Mouse (Mus musculus): Measurements from ENCODE around the gene Ugt1a10. TPM values are rescaled to one million over a fixed set of nuclear protein-coding genes. Genes with fewer than 3 reads are reported as not detected.

The Ugt1a10 gene
- polyA plus RNA-seq, 1 experiment from 2014 or later: not detected

DNA sequence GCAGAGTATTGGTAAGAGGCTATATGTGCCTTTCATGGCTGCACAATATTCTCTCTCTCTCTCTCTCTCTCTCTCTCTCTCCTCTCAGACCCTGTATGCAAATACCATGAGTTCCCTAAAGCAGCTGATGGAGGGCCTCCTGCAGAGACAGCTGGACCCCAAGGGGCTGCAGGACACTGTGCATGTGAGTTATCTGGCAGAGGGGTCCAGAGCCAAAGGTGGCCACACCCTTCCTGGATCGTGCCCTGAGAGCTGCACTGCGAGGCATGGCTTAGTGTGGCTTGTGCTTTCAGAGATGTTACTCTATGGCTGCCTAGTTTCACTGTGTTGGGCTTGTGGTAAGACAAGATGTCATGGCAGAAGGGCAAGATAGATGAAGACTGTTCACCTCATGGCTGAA, 192.5 kb downstream of the Ugt1a10 start:
- no peaks in the 10 kb centered on the region for H3K27me3 ChIP-seq
- ATAC-seq (ENCODE audit: insufficient number of reproducible peaks, insufficient read depth, low FRiP score, low TSS enrichment, low read depth): no peak
- no peak overlapping the region for H3K9ac ChIP-seq (replicated peaks)
- no peak overlapping the region for H3K4me2 ChIP-seq
- no peaks in the 10 kb centered on the region for H3K36me3 ChIP-seq
- H3K4me1 ChIP-seq (replicated peaks): no peaks in the 10 kb centered on the region
- no peak overlapping the region for H3K4me3 ChIP-seq (replicated peaks)
- H3K27ac ChIP-seq: no peak overlapping the region
- 58% methylated on average over 2 of the region's 2 CpGs for WGBS
- peaks cover 96% of the 10 kb centered on the region for H3K9me3 ChIP-seq

DNA sequence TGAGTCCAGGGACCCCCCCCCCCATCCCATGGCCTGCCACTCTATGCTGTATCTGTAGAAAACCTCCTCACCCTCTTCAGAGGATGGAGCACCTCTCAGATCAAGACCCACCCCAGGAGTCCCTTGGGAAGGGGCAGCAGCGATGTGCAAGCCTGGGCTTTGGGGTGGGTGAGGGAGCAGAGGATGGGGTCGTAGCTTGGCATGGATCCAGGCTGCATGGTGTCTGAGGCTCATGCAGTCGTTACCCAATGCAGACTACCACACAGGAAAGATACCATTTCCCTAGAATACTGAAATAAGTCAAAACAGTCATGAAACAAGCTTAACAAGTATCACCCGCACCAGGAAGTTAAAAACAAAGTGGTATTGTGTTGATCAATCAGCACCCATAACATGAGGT, 193.5 kb downstream of the Ugt1a10 start:
- no peak for ATAC-seq (ENCODE audit: insufficient number of reproducible peaks, insufficient read depth, low FRiP score, low TSS enrichment, low read depth)
- 73% methylated on average over 4 of the region's 4 CpGs for WGBS

DNA sequence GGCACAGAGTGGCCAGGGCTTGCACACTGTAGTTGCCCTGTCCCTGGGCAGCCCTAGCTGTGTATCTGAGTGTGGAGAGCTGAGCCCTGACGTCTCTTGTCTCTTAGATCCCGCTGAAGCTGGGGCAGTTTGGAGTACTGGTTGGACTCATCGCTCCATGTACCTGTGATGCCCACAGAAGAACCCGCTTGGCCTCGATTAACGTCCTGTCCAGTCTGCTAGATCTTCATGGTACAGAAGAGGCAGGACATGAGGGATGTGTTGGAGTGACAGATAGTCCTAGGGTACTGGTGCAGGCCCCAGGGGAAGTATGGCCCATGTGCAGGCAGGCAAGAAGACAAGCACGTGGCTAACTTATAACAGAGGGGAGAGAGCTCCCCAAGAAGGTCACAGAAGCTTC, 194.4 kb downstream of the Ugt1a10 start:
- Histone ChIP-seq H3K27me3 (no peaks in the 10 kb centered on the region), H3K4me2 (no peak overlapping the region), H3K4me1 (replicated peaks) (no peaks in the 10 kb centered on the region), H3K27ac (no peak overlapping the region), H3K9ac (replicated peaks) (no peak overlapping the region), H3K9me3 (peaks cover 96% of the 10 kb centered on the region), H3K36me3 (no peaks in the 10 kb centered on the region), H3K4me3 (replicated peaks) (no peak overlapping the region)
- WGBS: 75% methylated on average over 7 of the region's 7 CpGs
- ATAC-seq (ENCODE audit: insufficient number of reproducible peaks, insufficient read depth, low FRiP score, low TSS enrichment, low read depth): no peak

More for the DNA sequence above, 193.5 kb downstream of the Ugt1a10 start:
- Histone ChIP-seq H3K4me1 (replicated peaks) (no peaks in the 10 kb centered on the region), H3K4me3 (replicated peaks) (no peak overlapping the region), H3K27me3 (no peaks in the 10 kb centered on the region), H3K4me2 (no peak overlapping the region), H3K36me3 (no peaks in the 10 kb centered on the region), H3K27ac (no peak overlapping the region), H3K9me3 (peaks cover 96% of the 10 kb centered on the region), H3K9ac (replicated peaks) (no peak overlapping the region)

DNA sequence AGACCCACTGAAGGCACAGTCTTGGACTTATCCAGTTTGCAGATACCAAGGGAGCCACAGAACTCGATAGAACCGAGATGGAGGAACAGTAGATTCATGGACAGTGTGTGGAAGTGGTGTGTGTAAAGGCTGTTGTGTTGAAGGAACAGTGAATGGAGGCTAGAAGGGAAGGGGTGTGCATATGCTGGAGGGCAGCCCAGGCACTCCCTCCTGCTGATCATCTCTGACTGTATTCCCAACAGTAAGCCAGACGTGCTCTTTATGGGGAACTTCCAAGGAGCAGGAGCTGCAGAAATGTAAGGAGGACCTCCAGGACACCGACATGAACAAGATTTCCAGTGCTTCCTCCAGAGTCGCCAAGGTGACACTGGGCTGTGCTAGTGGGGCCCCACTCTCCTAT, 194.8 kb downstream of the Ugt1a10 start:
- H3K4me3 ChIP-seq (replicated peaks): no peak overlapping the region
- H3K27me3 ChIP-seq: no peaks in the 10 kb centered on the region
- H3K4me1 ChIP-seq (replicated peaks): no peaks in the 10 kb centered on the region
- peaks cover 96% of the 10 kb centered on the region for H3K9me3 ChIP-seq
- ATAC-seq (ENCODE audit: insufficient number of reproducible peaks, insufficient read depth, low FRiP score, low TSS enrichment, low read depth): no peak
- H3K36me3 ChIP-seq: no peaks in the 10 kb centered on the region
- no peak overlapping the region for H3K27ac ChIP-seq
- H3K9ac ChIP-seq (replicated peaks): no peak overlapping the region
- WGBS: 81% methylated on average over 5 of the region's 5 CpGs
- no peak overlapping the region for H3K4me2 ChIP-seq

DNA sequence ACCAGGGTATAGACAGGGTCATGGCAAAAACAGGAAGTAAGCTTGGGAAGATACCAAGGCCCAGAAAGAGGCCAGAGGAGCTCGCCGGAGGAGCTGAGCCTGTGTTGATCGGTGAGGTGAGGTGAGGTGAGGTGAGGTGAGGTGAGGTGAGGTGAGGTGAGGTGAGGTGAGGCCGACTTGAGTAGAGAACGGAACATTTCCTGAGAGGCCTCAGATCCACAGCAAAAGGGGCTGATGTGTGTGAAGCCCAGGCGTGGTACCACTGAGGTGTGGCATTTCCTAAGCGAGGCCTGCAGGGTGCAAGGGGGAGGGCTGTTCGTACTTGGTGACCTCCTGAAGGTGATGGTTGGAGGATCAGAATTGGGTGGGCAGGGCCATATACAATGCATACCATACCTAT, 197.9 kb downstream of the Ugt1a10 start:
- peaks cover 96% of the 10 kb centered on the region for H3K9me3 ChIP-seq

DNA sequence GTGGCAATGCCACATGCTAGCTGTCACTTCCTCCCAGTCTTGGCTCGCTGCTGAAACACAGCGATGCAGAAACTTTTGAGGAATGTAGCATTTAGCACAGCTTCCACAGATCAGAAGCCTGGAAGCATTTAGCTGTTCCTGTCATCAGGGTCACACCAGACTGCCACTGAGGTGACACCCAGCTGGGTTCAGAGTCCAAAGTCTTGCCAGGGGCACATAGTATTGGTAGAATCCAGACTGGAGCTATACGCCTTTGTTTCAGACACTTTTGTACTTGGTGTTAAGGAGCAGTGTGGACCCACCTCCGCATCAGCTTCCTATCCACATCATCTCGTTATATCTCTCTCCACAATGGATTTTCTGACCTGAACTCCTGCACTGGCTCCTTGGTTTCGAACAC, 198.4 kb downstream of the Ugt1a10 start:
- ATAC-seq (ENCODE audit: insufficient number of reproducible peaks, insufficient read depth, low FRiP score, low TSS enrichment, low read depth): no peak
- no peaks in the 10 kb centered on the region for H3K27me3 ChIP-seq

More for the DNA sequence above, 197.9 kb downstream of the Ugt1a10 start:
- Histone ChIP-seq H3K27ac (no peak overlapping the region), H3K27me3 (no peaks in the 10 kb centered on the region), H3K36me3 (no peaks in the 10 kb centered on the region), H3K4me3 (replicated peaks) (no peak overlapping the region), H3K4me1 (replicated peaks) (no peaks in the 10 kb centered on the region), H3K4me2 (no peak overlapping the region), H3K9ac (replicated peaks) (no peak overlapping the region)
- no peak for ATAC-seq (ENCODE audit: insufficient number of reproducible peaks, insufficient read depth, low FRiP score, low TSS enrichment, low read depth)
- 74% methylated on average over 8 of the region's 8 CpGs for WGBS

DNA sequence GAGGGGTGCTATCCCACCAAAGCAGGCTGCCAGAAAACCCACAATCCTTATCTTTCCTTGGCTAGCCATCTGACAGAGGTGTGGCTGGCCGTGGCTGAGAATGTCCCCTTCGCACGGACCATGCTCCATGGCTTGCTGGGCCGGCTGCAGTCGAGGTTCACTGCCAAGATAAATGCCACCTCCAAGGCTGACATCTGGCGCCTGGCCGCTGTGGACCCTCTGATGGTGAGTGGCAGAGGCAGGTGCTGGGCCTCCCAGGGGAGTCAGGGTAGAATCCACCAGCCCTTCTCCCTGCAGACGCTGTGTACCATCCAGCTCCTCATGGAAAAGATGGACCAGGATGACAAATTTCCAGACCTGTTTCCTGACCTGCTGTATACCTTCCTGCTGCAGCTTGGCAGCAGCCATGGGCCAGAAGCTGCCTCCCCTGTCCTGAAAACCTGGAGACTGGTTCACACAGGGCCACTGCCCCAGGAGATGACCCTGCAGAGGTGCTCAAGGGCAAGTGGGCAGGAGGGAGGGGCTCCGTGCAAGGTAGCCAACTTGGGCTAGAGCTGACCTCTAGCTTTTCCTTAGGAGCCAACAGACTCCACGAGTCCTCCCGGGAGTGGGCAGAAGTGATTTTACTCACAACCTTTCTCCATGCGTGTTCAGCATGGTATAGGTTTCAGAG, 199.7 kb downstream of the Ugt1a10 start:
- Histone ChIP-seq H3K9ac (replicated peaks) (no peak overlapping the region), H3K27ac (no peak overlapping the region), H3K4me1 (replicated peaks) (no peaks in the 10 kb centered on the region), H3K27me3 (no peaks in the 10 kb centered on the region), H3K4me2 (no peak overlapping the region), H3K4me3 (replicated peaks) (no peak overlapping the region), H3K9me3 (peaks cover 88% of the 10 kb centered on the region), H3K36me3 (peaks cover 8% of the 10 kb centered on the region)
- no peak for ATAC-seq (ENCODE audit: insufficient number of reproducible peaks, insufficient read depth, low FRiP score, low TSS enrichment, low read depth)
- WGBS: 86% methylated on average over 12 of the region's 12 CpGs

More for the DNA sequence above, 198.4 kb downstream of the Ugt1a10 start:
- H3K27ac ChIP-seq: no peak overlapping the region
- 71% methylated on average over 6 of the region's 6 CpGs for WGBS
- H3K9me3 ChIP-seq: peaks cover 94% of the 10 kb centered on the region
- no peak overlapping the region for H3K4me3 ChIP-seq (replicated peaks)
- no peak overlapping the region for H3K9ac ChIP-seq (replicated peaks)
- H3K36me3 ChIP-seq: no peaks in the 10 kb centered on the region
- H3K4me2 ChIP-seq: no peak overlapping the region
- no peaks in the 10 kb centered on the region for H3K4me1 ChIP-seq (replicated peaks)

DNA sequence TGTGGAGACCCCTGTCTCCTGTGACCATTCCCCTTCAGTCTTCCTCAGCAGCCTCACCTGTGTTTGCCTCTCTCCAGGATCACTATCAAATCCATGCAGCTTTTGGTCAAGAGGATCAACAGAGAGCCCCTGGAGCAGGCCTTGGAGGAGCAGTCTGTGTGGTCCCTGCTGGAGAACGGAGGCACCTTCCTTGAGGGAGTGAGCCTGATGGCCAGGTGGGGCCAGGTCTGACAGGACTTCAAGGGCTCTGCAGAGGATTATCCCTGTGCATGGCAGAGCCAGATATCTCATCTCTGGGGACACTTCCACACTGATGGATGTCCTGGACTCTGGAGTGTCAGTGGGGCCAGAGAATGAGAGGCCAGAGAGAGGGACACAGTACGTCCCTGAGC, 200.3 kb downstream of the Ugt1a10 start:
- ATAC-seq (ENCODE audit: insufficient number of reproducible peaks, insufficient read depth, low FRiP score, low TSS enrichment, low read depth): no peak

DNA sequence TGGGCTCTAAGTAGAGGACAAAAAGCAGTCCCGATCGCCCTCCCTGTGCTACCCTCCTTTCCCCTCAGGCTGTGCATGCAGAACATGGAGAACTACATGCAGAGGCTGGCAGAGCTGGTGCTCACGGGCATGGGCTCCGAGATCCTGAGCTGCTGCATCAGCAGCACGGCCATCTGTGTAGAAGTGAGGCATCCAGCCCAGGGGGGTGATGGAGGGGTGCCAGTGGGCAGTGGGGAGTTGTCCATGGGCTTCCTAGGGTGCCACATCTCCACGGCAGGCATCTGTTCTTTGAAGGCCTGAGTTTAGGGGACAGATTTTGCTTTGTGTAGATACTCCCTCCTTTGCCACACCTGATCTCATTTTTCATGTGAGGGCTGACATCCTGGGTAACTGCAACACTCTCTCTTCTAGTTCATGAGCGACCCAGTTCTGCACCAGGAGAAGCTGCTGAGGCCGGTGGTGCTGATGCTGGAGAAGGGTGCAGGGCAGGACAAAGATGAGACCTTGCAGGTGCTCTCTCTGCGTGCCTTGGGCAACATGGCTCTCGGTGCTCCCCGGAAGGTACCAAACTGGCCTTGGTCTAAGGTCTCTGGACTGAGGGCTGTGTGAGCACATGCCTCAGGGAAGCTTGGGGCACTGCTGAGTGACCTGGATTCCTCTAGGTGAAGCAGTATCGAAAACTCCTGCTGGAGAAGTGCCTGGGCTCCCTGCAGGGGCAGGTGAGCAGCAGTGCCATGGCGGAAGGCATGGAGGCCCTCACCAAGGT, 201.0 kb downstream of the Ugt1a10 start:
- Histone ChIP-seq H3K9ac (replicated peaks) (no peak overlapping the region), H3K4me1 (replicated peaks) (0 out of 2 replicates have a peak, but pooled peaks cover 2% of the 10 kb centered on the region), H3K4me2 (no peak overlapping the region), H3K36me3 (peaks cover 21% of the 10 kb centered on the region), H3K27me3 (no peaks in the 10 kb centered on the region), H3K27ac (no peak overlapping the region), H3K9me3 (peaks cover 85% of the 10 kb centered on the region), H3K4me3 (replicated peaks) (no peak overlapping the region)
- 80% methylated on average over 13 of the region's 13 CpGs for WGBS
- no peak for ATAC-seq (ENCODE audit: insufficient number of reproducible peaks, insufficient read depth, low FRiP score, low TSS enrichment, low read depth)

More for the DNA sequence above, 200.3 kb downstream of the Ugt1a10 start:
- no peak overlapping the region for H3K4me2 ChIP-seq
- no peaks in the 10 kb centered on the region for H3K27me3 ChIP-seq
- H3K27ac ChIP-seq: no peak overlapping the region
- H3K36me3 ChIP-seq: peaks cover 14% of the 10 kb centered on the region
- H3K4me1 ChIP-seq (replicated peaks): 0 out of 2 replicates have a peak, but pooled peaks cover 2% of the 10 kb centered on the region
- 53% methylated on average over 2 of the region's 2 CpGs for WGBS
- peaks cover 86% of the 10 kb centered on the region for H3K9me3 ChIP-seq
- H3K4me3 ChIP-seq (replicated peaks): no peak overlapping the region
- no peak overlapping the region for H3K9ac ChIP-seq (replicated peaks)

DNA sequence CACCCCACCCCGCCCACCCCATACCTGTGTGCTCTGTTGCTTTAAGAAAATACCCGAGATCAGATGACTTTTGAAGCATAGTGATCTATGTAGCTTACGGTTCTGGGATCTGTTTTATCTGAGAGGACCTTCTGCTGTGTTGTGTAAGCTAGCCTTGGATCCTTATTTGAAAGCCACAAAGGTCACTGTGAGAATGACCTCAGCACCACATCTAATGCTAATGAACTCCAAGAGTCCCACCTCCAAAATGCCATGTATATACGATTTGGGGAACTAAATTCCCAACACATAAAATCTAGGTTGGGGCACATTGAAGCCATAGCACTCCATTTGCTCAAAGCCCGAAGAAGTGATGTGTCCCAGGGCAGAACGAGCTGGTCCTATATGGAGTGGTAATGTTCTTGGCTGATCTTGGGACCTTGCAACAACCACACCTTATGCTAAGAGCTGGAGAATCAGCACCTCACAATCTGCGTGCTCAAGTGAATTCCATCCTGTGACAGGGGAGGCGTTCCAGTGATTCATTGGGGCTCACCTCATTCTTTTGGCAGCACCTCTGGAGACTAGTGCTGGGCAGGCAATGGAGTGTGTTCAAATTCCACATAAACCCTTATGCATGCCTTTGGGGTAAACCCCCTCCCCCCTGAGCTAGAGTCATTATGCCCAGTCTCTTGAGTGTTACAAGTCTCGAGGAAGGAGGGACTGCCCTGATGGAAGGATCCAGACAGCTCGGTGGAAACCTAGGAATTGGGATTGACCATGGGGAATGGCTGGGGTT, 201.9 kb downstream of the Ugt1a10 start:
- WGBS: 77% methylated on average over 10 of the region's 10 CpGs

DNA sequence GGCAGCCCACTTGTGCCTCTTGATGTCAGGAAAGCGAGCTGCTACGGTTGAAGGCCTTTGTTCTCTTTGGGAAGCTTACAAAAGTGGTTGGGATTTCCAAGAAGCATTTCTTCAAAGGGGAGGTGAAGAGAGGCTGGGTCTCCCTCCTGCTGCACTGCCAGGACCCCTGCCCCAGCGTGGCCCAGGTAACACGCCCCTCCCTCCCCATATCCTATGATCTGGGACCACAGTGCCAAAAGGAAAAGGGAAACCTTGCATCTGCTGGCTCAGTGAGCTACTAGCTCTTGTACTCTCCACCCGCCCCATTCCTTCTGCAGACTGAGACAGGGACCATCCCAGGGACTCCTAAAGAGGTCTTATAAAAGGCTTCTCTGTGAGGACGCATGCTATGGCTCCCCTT, 202.5 kb downstream of the Ugt1a10 start:
- ATAC-seq (ENCODE audit: insufficient number of reproducible peaks, insufficient read depth, low FRiP score, low TSS enrichment, low read depth): no peak

More for the DNA sequence above, 201.9 kb downstream of the Ugt1a10 start:
- no peaks in the 10 kb centered on the region for H3K27me3 ChIP-seq
- no peak overlapping the region for H3K27ac ChIP-seq
- ATAC-seq (ENCODE audit: insufficient number of reproducible peaks, insufficient read depth, low FRiP score, low TSS enrichment, low read depth): no peak
- H3K4me1 ChIP-seq (replicated peaks): 0 out of 2 replicates have a peak, but pooled peaks cover 2% of the 10 kb centered on the region
- H3K36me3 ChIP-seq: peaks cover 30% of the 10 kb centered on the region
- H3K9ac ChIP-seq (replicated peaks): no peak overlapping the region
- H3K9me3 ChIP-seq: peaks cover 84% of the 10 kb centered on the region
- no peak overlapping the region for H3K4me3 ChIP-seq (replicated peaks)
- H3K4me2 ChIP-seq: no peak overlapping the region

More for the DNA sequence above, 202.5 kb downstream of the Ugt1a10 start:
- Histone ChIP-seq H3K4me2 (no peak overlapping the region), H3K4me1 (replicated peaks) (0 out of 2 replicates have a peak, but pooled peaks cover 2% of the 10 kb centered on the region), H3K9me3 (peaks cover 78% of the 10 kb centered on the region), H3K9ac (replicated peaks) (no peak overlapping the region), H3K36me3 (peaks cover 36% of the 10 kb centered on the region), H3K27me3 (no peaks in the 10 kb centered on the region), H3K4me3 (replicated peaks) (no peak overlapping the region), H3K27ac (no peak overlapping the region)
- WGBS: 81% methylated on average over 6 of the region's 6 CpGs
